Mouse (Mus musculus) natural killer cell, adult 2 months (primary cell): ENCODE measurements around the gene Psmb3.
"Not testable (repeated sequence)": the region's sequence is repeated elsewhere in the genome, so short reads cannot be mapped to it uniquely, and the experiment has no call there.

Experiments
- DNase-seq, 2 experiments: peaks; one replicate each; pipeline ENCODE4 v3.0.0; 2022; ENCODE audit warnings: low spot score in 2 of 2

The Psmb3 gene

DNA sequence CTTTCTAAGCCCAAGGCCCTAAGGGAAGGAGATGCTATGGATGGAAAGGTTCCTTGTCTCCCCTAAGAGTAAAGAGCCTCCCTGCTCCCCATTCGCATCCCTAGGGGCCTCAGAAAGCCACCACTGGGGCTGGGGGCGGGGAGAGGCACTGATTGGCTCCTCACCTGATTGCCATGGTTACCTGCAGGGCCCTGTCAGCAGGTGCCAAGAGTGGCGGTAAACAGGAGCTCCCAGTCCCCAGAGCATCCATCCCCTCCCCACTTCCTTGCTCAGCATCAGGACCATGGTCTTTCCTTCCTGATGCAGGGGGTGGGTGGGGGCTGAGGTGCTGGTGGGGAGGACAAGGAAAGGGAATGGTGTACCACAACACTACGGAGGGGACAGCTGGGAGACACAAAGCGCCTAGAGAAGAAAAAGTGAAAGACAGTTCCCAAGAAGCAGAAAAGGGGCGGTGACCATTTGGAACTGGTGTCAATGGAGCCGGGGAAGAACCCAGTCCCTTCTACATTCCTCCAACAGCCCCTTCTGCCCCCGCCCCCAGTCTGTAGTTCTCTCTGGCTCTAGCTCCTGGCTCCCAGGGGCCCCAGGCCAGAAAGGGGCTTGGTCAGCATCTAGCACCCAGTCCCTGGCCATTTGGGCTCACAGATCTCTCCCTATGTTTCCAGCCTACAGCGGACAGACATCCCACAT lies 7.3 kb upstream of the Psmb3 start:
- no peak for DNase-seq

DNA sequence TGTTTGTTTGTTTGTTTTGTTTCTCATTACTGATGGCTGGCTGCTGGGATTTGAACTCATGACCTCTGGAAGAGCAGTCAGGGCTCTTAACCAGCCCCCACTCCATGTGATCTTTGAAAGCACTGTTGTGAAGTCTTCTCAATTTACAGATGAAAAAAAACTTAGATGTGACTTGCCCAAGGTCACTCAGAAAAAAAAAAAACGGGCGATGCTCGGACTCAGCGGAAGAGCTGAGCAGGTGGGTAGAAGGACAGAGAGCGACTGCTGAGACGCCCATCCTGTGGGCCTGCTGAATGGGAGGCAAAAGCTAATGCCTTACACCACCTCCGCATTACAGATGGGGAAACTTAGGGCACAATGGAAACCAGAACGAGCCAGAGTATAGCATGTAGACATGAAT lies 6.5 kb upstream of the Psmb3 start:
- no peak for DNase-seq

DNA sequence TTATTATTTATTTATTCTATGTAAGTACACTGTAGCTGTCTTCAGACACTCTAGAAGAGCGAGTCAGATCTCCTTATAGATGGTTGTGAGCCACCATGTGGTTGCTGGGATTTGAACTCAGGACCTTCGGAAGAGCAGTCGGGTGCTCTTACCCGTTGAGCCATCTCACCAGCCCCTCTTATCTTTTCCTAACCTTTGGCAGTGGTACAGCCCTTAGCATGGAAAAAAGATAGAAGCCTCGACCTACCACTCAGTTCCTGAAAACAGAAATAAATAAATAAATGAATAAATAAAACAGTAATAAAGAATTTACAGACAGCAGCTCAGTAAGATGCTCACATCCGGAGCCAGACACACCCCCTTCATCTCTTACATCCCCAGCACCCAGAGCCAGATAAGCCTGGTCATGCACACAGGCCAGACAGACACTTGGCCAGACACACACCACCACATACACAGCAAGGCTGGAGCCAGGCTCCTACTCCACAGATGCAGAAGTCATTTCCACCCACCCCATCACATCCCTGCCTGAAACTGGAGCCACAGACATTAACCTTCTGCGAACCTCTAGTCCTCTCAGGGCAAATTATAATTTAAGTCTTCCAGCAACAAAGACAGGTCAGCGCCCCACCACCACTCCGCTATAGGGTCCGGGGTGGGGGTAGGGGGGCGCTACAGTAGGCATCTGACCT lies 5.9 kb upstream of the Psmb3 start:
- no peak for DNase-seq

DNA sequence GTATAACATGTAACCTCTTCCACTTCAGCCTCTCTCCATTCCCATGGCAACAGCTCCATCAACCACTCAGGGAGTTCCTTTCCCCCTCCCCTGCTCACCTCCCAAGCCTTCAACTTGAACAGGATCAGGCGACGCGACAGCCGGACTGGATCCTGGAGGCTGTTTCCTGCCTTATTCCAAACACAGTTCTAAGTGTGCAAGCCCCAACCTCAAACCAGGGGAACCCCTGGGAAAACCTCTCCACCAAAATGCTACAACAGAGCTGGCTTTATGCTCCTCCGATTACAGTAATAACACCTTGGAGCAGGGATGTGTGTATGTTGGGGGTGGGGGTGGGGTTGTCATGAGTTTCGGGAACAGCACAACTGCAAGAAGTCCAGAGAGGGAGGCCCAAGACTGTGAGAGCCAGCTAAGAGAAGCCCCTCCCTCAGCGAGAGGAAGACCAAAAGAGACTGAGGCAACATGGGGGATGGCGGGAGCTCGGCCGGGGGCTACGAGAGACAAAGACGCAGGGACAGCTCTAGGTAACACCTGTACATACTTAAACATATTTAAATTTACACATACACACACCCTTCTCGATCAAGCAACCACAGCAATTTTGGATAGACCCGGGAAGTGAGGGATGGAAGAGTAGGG lies 5.2 kb upstream of the Psmb3 start:
- DNase-seq: no peak

DNA sequence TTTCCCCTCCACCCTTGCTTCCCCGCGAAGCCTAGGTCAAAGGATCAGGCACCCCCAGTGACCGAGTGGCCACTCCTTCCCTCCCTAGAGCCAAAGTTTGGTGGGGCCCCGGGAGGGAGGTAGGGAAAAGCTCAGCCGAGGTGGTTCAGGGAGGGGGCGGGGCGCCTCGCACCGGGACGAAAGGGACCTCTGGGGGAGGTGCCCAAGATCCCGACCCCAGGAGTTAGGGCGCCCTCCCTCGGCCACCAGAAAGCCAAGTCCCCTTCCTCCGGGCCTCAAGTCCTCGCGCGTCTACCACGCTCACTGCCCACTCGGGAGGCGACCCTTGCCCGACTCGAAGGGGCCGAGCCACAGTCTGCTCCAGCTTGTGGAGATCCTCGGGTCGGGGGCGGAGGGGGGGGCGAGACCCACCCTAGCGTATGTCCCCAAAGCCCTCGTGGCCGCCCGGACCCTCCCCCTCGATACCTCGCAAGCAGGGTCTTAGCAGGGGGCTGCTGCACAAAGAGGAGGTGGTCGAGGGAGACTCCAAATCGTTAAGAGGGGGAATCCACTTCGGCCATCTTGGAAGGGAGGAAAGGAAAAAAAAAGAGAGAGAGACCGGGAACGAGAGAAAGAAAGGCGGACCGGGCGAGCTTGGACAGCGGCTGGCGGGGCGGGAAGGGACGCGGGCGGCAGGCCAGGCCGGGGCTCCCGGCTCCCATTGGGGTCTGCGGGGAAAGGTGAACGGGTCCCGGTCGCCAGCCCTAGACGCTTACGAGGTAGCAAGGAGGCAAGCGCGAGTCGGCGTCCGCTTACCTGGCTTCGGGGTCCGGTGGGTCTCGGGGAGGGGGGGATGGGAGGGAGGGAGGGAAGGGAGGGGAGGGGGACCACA lies 4.2 kb upstream of the Psmb3 start:
- DNase-seq: peak in 1 of 2 experiments; percentile 37

DNA sequence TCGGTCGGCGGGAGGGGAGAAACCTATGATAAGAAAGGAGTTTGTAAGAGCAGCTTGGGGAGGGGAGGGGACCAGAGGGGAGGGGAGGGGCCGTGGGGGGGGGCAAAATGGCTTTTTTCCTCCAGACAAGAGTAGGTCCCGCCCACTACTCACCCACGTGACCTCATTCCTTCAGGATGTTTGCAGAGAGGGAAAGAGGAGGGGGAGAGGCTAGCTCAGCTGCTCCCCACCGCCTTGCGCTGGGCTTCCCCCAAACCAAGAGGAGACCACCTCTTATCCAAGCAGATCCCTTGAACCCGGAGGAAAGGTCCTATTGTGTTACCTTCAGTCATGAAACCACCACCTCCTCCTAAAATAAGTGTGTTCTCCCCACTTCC lies 3.6 kb upstream of the Psmb3 start:
- DNase-seq: no peak

DNA sequence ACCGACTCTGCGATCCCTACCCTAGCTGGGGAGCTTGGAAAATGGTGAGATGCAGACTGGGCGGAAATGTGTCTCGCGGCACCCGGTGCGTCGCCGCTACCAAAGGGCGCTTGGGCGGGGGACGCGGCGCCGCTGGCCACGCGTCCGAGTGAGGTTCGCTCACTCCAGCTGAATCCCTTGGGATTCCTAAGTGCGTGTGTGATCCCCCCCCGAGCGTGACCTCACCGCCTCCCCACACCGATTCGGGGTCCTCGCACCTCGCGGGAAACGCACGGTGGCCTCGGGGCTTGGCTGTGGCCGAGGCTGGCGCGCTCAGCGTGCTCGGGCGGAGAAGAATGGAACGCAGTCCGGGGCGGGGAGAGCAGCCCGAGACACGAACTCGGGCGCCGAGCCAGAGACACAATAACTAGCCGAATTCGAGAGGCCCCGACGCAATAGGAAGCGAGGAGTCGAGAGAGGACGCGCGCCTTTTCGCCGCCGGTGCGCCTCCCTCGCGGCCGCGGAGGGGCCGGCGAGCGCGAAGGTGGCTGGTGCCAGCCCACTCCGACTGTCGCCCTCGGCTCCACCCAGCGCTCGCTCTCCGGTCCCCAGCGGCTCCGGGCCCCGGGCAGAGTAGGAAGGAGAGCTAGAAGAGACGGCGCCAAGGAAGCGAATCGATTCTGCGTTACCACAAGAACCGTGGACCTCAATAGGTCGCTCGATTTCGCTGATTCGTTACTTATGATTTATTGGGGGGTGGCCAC lies 3.0 kb upstream of the Psmb3 start, which contains the start of gene Pcgf2:
Pcgf2 (minus strand) TSS at position 495 of the 743 bp plus-strand sequence.
- DNase-seq: peak; percentile 48 to 59

DNA sequence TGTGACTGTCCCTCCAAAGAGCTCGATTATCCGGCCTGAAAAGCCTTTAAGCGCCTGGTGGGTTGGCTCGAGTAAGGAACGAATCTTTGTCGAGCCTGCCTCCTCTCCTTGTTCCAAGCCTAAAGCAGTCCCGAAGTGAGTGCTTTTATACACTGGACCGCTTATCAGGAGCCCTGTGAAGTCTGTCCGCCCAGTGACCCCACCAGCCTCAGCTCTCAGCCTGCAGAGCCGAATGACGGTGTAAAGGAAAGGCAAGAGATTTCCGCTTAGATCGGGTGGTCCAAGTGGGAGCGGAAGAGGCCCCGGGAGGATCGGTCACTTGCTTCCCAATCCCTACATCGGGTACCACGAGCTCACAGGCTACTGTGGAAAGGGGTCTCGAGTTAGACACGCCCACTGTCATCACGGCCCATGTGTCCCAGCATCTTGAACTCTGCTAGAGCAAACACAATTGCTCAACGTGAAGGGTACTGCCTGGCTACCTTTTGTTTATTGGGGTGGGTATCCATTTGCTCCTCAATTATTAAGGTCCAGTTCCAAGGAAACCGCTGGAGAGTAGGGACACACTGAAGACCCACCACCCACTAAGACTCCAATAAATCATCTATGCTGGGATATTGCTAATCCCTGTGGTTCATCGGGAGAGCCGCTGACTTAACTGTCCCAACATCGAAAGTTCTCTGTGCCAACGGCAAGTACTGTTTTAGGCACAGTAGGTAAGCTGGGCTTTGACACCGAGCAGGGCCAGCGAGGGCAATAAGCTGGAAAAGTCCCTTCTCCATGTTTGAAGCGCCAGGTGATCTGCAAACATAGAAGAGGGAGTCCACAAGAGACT lies 2.2 kb upstream of the Psmb3 start:
- DNase-seq: no peak

DNA sequence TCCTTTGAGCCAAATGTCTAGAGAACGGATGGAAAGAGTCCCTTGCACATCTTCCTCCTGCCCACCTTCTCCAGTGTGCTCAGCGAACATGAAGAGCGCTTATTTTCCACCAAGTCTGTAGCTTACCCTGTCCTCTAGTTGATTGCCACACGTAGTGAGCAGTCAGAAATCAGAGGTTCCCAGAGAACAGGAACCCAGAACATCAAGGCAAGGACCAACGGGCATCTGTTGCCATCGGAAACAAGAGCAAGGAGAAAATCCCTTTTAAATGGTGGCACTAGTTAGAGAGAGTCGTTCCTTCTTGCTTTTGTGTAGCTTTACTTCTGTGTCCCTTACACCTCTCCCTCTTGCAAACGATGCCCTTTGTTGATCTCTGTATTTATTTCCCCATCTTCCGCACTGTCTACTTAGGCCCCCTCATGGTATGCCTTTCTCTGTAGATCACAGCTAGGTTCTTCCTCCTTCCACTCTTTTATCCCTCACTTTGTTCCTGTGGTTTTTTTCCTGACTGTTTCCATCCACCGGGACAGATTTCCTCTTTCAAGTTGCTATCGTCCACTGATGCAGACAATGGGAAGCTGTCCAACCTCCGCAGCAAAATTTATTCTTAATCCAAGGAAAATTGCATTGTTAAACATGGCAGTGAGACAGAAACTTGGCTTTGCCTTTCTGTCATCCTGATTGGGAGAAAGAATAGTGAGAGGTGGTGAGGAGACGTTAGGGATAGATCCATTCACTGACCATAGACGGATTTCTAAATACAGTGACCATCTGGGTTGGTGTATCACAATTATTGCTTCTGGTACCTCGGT lies 1.4 kb upstream of the Psmb3 start:
- DNase-seq: no peak

DNA sequence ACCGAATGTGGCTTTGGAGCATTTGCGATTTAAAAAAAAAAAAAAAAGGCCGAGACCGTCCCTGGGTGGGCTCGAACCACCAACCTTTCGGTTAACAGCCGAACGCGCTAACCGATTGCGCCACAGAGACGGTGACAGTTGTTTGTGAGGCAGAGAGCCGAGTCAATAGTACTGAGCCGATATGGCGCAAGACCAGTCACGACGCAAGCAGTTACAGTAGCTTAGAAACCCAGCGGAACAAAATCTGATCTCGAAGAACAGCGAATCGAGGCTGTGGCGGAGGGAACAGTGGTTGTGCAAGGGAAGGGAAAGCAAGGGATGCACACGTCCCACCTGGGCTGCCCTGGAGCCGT lies 830 bp upstream of the Psmb3 start:
- peak; percentile 92 for DNase-seq

DNA sequence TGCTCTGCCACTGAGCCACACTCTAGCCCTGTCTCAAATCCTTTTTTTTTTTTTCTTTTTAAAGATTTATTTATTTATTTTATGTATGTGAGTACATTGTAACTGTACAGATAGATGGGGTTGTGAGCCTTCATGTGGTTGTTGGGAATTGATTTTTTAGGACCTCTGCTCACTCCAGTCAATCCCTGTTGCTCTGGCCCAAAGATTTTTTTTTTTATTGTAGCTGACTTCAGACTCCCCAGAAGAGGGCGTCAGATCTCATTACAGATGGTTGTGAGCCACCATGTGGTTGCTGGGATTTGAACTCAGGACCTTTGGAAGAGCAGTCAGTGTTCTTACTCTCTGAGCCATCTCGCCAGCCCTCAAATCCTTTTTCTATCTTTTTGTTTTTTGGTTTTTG lies 6.9 kb downstream of the Psmb3 start:
- DNase-seq: not testable (repeated sequence)

DNA sequence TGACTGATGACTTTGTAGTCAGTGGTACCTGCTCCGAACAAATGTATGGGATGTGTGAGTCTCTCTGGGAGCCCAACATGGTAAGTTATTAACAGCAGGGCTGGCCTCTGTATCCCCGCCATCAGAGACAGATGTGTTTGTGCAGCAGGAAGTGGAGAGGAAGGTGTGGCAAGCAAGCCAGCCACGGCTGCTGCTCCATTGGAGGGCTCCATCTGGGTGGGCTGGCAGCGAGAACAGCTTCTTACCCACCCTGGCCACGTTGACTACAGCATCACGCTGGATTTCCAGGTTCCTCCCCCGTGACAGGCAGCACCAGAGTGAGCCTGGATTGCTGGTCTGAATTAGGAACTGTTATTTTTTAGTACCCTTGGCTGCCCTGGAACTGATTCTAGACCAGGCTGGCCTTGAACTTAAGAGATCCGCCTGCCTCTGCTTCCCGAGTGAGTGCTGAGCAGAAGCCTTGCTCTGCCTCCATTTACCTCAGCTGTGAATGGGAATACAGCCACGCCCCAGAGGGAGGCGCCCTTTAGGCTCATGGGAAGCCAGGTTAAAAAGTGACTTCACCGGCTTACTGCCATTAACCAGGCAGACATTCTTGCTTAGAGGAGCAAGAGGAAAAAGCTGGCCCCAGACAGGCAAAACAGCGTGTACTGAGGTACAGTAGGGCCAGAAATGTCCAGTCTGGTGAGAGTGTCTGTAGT lies 8.2 kb downstream of the Psmb3 start:
- DNase-seq: peak; percentile 33 to 54

DNA sequence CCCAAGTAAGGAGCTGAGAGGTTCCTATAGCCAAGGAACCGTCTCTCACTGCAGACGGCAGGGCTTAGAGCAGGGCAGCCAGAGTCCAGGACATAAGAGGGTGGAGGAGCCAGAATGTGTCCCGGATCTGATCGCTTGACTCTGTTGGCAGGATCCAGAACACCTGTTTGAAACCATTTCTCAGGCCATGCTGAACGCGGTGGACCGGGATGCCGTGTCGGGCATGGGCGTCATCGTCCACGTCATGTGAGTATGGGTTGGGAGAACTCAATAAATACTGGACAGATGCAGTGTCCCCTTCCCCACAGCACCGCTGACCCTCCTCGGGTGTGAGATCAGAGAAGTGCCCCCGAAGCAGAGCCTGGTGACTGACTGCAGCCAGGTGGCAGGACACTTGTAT lies 9.1 kb downstream of the Psmb3 start:
- no peak for DNase-seq

DNA sequence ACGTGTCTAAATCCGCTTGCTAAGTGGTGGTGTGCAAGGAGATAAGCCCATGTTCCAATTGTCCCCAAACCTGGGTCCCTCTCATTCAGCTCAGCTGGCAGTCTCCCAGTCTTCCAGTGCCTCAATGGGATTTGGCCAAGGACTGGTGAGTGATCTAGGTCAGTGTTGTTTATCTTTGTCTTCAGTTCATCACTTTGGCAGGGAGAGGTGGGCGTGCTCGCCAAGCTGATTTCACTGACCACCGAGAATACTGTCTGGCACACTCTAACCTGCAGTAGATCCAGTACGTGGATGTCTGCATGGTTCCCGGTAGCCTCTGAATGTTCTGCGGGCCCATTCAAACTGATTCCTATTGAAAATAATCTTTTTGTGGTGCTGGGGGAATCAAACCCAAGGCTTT lies 10.7 kb downstream of the Psmb3 start:
- DNase-seq: no peak

DNA sequence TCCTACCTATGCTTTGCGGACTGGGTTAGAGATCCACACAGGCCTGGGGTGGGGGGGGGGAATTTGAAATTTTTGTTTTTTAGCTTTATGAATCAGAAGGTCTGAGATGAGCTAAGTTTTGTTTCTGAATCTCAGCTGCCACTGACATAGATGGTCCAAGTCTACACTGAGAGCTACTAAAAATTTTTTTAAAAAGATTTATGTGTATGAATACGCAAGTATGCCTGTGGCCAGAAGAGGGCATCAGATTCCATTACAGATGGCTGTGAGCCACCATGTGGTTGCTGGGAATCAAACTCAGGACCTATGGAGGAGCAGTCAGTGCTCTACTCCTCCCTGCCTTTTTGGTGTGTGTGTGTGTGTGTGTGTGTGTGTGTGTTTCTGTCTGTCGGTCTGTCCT lies 11.2 kb downstream of the Psmb3 start:
- DNase-seq: no peak

DNA sequence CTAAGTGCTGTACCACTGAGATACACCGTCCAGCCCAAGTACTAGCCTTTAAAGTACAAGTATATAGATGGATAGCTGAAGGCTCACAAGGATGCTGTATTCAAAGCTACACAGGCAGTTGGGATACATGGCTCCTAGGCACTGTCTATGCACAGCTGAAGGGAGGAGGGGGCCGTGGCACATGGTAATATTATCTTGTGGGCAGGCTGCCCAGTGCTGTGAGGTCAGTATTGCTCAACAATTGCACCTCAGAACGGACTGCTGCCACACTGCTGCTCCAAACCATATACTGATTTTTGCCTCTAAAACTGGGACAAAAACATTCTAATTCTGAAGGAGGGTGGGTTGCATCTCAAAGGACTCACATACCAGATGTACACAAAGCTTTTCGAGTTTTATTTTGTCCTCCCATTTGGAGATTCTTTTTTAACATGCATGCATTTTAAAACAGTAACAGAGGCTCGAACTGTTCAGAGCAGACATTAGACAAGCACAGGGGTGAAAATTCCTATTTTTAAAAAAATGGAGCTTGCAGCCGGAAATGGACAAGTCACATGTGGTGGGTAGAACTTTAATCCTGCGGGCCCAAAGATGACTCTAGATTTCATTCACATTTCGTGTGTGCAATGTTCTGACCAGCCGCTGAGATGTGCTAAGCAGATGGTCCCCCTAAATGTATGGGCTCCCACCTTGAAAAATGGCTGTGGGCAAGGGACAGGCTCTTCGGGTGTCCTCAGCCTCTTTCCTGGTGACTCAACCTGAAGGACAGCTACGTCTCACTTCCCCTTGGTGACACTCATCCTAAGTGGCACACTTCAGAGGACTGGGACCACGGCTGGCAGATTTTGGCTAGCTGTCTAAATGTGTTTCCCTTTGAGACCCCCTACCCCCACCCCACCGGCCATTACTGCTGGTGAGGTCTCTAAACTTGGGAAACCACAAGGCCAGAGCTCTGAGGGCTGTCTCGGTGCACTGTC lies 11.9 kb downstream of the Psmb3 start:
- DNase-seq: no peak

DNA sequence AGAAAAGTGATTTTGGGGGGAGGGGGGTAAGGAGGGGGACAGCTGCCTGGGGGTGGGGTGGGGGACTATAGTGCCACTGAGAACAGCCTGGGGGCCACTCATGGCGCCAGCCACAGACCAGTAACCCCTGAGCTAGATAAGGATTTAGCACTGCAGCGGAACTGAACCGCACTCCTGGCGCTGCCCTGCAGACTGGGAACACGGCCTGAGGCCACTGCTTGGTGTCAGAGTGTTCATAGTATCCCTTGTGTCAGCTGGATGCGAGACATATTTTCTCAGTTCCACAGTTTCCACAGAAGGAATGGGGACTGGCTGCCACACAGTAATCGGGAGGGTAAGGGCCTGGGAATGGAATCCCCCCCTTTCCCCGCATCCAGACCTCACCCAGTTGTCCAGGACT lies 12.8 kb downstream of the Psmb3 start:
- no peak for DNase-seq
